Mouse (Mus musculus) spleen, postnatal 4 days (tissue): ENCODE data around the gene U2af1.
"Not testable (repeated sequence)": the region's sequence is repeated elsewhere in the genome, so short reads cannot be mapped to it uniquely, and the experiment has no call there.

Experiments
- DNase-seq, 2 experiments: peaks; one replicate each; pipeline ENCODE4 v3.0.0; 2022; ENCODE audit warnings: low spot score in 2 of 2

The U2af1 gene

GRCm38 (mm10) chr17:31613086-31613755 is 45.5 kb downstream of the U2af1 start:
- DNase-seq: no peak

- DNase-seq: no peak
Observed at GRCm38 (mm10) chr17:31609895-31610294, 48.8 kb downstream of the U2af1 start.

- not testable (repeated sequence) for DNase-seq
Observed at GRCm38 (mm10) chr17:31609173-31609572, 49.5 kb downstream of the U2af1 start.

- no peak for DNase-seq
Observed at GRCm38 (mm10) chr17:31607256-31607951, 51.3 kb downstream of the U2af1 start.

GRCm38 (mm10) chr17:31606424-31606823 is 52.3 kb downstream of the U2af1 start:
- no peak for DNase-seq

GRCm38 (mm10) chr17:31598593-31598992 is 60.1 kb downstream of the U2af1 start:
- DNase-seq: no peak

- DNase-seq: no peak
Observed at GRCm38 (mm10) chr17:31597957-31598356, 60.7 kb downstream of the U2af1 start.
